Mouse (Mus musculus) neural tube, postnatal 0 days (tissue): ENCODE results near the gene Lpar3. TPM values are rescaled to one million over a fixed set of nuclear protein-coding genes. Genes with fewer than 3 reads are reported as not detected.

Experiments used
- polyA plus RNA-seq: library from polyadenylated mRNA; unstranded; fragments of >200 nt; fragmentation: Nextera tagmentation; extraction: Ambion mirVana; gene quantifications from 2 replicates; pipeline ENCODE4 v1.2.1, GENCODE M21; 2015

The Lpar3 gene
- polyA plus RNA-seq, result 0.24 and 0.46 TPM in 2 replicates

DNA sequence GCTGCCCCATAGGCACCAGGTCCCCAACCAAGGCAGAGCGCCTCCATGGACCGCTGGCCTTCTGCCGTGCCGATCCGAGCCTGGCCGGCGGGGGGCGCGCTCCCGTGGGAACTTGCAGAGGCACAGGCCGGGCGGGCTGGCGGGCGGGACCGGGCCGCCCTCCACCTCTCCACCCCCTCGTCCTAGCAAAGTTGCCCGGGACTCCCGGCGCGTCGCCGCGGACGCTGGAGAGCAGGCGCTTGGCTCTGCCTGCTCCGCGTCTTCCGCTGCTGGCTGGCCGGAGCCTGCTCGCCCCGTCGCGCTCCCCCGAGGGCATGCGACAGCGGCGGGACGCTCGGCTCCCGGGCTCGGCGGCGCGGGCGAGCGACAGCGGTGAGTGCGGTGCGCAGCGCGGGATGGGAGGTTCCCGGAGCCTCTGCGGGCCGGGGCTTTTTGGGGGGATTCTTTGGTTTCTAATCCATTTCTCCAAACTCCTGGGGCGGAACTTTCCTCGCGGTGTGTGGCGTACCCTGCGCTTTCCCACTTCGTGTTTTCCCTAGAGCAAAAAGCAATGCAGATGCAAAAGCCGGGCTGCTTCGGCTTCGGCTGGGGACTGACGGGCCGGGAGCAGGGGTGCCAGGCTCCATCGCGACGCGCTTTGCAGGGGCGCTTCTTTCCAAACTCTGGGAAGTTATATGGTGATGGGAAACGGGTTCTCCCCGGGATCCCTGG, at the start of gene Lpar3:
Gene Lpar3 (plus strand): TSS at position 188 of the 711 bp plus-strand sequence.

Other genes starting within 250 kb of the Lpar3 start
- 0.28 and 0.71 TPM in 2 replicates for gene Syde2, start 233.1 kb upstream of the Lpar3 start, polyA plus RNA-seq
- gene Wdr63, start 112.8 kb upstream of the Lpar3 start, polyA plus RNA-seq, result 0.46 and 0.55 TPM in 2 replicates
- 0.26 and 0.55 TPM in 2 replicates for gene Mcoln3, start 103.5 kb upstream of the Lpar3 start, polyA plus RNA-seq
- 0.25 and 0.45 TPM in 2 replicates for gene Mcoln2, start 71.1 kb upstream of the Lpar3 start, polyA plus RNA-seq
- 25.4 and 27.0 TPM in 2 replicates for gene Ssx2ip, start 183.7 kb downstream of the Lpar3 start, polyA plus RNA-seq
- 5.9 and 6.0 TPM in 2 replicates for gene Ctbs, start 228.8 kb downstream of the Lpar3 start, polyA plus RNA-seq